Mouse (Mus musculus): Measurements from ENCODE around the gene Ccdc7a. TPM values are rescaled to one million over a fixed set of nuclear protein-coding genes. Genes with fewer than 3 reads are reported as not detected.

Gene Ccdc7a
- polyA plus RNA-seq, 1 experiment from 2014 or later = 0.16 TPM

Other genes starting within 250 kb of the Ccdc7a start
- gene Ccdc7b, start 1.6 kb upstream of the Ccdc7a start, polyA plus RNA-seq (2015; fragmentation: Nextera tagmentation; extraction: Ambion mirVana) = not detected in 2 replicates
- not detected in 2 replicates for gene Gm10999, start 66.1 kb upstream of the Ccdc7a start, polyA plus RNA-seq (2015; fragmentation: Nextera tagmentation; extraction: Ambion mirVana)
- 19.7 and 19.9 TPM in 2 replicates for gene 2610044O15Rik8, start 168.9 kb upstream of the Ccdc7a start, polyA plus RNA-seq (2015; fragmentation: Nextera tagmentation; extraction: Ambion mirVana)